Mouse (Mus musculus): ENCODE results near the gene Smug1. TPM values are rescaled to one million over a fixed set of nuclear protein-coding genes. Genes with fewer than 3 reads are reported as not detected.

The Smug1 gene
- total RNA-seq (2014; fragmentation: Nextera tagmentation) (3.6 and 5.9 TPM in 2 replicates), total RNA-seq (2017) (2.2 and 4.2 TPM in 2 replicates)

DNA sequence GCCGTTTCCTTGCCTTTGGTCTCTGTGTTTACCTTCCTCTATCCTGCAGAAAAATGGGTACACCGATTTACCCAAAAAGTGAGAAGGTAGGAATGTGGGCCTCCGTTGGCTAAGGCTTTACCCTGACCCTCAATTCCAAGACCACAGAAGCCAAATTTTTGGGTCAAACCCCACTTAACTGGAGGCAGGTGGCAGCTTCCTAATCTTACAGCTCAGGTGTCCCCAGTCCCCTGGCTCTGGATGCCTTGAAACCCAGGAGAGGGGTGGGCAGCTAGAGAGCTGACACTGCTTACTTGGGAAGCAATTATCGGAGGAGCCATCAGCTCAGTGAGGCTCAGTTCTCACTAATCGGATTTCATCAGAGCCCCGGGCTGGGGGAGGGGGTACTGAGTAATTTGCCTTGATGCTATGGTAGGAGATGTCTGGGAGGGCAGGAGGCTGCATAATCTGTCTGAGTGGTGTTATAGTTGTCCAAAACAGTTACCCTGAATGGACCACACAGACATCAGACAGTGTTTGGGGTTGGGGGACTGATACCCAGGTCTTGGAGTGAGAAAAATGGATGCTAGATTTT lies at the start of gene Smug1:
Smug1 (minus strand) TSS at position 51 of the 574 bp plus-strand sequence.
- ATAC-seq (replicated peaks; ENCODE audit: low FRiP score, low TSS enrichment, poor library complexity, severe bottlenecking): no peak

DNA sequence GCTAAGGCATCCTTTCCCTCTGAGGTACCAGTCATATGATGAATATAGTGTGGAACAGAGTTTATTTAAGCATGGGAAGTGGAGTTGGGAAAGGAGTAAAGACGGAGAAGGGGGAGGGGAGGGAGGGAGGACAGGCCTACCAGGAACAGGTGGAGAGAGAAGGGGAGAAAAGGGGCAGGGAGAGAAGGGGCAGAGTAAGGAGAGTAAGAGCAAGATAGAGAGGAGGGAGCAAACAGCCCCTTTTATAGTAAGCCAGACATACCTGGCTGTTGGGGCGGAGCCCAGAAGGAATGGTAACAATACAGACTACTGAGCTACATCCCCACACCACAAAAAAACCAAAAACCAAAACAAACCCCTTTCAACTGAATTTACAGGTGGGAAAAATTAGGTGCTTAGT lies 49.2 kb upstream of the Smug1 start:
- ATAC-seq (replicated peaks; ENCODE audit: low FRiP score, low TSS enrichment, poor library complexity, severe bottlenecking): no peak

DNA sequence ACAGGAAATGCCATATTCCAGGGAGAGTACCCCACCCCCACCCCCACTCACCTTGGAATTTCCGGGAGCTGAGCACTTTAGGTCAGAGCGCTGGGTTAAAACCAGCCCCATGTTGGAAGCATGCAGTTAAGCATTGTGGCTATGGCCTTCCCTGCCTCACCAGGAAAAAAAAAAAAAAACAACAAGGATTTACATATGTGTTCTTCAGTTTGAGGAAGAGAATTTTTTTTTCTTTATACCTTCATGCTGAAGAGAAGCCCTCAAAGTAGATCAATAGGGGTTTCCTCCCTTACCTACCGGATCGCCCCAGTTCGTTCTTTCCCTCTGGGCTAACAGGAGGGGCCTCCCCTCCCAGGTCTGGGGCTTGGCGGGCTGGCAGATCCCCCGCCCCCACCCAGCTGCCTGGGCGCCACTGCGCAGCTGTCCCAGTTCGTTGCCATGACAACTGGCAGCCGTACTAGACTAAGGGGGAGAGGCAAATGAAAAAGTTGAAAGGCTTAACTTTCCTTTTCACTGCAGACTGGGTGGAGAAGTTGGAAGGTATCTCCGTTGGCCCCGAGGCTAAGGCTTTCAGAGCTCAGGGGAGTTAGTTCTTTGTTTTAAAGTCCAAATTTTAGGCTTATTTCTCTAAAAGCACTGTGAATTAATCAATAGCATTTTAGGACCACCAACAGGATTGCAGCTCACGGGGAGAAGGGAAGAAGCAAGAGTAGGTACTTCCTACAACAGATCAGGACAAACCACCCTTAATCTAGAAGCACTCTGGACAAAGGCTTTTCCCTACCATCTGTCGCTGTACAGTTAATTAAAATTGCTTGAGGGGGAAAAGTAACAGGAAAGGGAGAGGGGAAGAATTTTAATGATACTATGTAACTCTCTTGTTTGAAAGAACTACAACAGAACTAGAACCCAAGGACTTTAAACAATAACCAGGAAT lies 48.3 kb upstream of the Smug1 start:
- ATAC-seq (replicated peaks; ENCODE audit: low FRiP score, low TSS enrichment, poor library complexity, severe bottlenecking): peak; percentile 91

DNA sequence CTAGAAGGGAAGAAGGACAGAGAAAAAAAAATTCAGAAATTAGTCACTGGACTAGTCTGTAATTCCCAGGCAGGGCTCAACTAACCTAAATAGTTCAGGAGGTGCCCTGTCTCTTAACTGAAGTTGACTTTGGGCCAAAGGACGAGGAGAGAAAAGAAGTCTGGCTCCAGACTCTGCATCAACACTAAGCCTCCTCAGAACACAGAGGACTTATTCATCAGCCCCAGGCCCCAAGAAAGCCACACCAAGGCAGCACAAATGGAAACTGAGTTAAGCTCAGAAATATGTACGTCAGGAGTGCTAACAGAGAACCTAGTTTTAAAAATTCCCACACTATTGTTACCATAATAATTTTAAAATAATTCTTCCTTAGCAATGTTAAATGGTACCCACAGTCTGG lies 47.3 kb upstream of the Smug1 start:
- ATAC-seq (replicated peaks; ENCODE audit: low FRiP score, low TSS enrichment, poor library complexity, severe bottlenecking): no peak

DNA sequence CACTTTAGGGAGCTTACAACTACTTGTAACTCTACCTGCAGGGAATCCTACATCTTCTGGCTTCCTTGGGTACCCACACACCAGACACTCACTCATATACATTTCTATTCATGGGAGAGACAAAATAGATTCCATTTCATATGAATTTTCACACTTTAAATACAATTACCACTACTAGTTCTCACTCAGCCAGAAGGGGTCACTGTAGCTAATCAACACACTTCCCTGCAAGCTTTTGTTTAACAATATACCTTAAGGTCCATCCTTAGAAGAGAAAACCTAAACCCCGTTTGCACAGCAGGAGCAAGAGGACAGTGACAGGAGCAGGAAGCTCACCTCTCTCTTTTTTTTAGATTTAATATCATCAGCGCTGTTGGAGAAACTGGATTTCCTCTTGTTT lies 38.3 kb upstream of the Smug1 start:
- no peak for ATAC-seq (replicated peaks; ENCODE audit: low FRiP score, low TSS enrichment, poor library complexity, severe bottlenecking)

DNA sequence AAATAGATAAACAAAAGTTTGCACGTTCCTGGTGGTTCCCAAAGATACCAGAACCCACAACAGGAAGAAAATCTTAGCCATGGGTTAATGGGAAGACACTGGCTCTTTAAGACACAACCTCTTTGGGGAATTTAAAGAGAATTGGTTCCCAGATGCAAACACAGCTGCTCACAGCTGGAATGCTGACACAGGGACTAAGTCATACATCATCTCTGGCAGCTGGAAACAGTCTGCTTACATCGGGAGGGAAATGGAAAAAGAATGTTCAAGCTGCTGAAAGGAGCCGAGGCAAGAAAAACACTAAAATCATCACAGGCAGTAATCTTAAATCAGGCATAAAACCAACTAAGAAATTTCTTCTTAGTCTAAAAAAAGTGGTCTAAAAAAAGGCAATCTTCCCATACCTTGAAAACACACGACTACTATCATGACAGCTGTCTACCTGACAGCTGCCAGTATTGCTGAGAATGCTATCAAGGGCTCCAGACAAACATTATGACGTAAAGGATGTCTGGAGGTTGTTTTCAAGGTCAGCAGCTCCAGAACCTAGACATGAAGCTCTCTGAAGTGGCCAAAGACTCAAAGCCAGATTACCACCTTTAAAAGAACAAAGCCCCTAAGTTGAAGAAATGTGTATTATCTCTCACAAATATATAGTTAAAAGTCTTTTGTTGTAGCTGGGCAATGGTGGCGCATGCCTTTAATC lies 35.3 kb upstream of the Smug1 start:
- ATAC-seq (replicated peaks; ENCODE audit: low FRiP score, low TSS enrichment, poor library complexity, severe bottlenecking): no peak

DNA sequence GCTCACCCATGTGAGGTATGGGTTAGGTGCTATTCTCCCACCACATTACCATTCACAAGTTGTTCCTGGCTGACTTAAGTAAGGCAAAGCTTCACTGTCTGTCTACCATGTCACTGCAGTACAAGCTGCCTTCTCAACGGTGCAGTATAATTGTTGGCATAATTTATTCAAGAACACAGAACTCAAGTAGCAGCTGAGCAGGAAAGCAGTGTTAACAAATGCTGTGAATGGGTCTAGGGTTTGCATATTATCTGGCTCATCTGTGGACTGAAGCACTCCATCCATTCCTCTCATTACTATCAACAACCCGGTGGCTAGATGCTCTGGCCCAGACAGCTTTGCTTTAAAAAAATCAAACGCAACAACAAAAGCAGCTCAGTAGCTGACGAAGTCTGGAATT lies 30.9 kb upstream of the Smug1 start:
- ATAC-seq (replicated peaks; ENCODE audit: low FRiP score, low TSS enrichment, poor library complexity, severe bottlenecking): no peak

DNA sequence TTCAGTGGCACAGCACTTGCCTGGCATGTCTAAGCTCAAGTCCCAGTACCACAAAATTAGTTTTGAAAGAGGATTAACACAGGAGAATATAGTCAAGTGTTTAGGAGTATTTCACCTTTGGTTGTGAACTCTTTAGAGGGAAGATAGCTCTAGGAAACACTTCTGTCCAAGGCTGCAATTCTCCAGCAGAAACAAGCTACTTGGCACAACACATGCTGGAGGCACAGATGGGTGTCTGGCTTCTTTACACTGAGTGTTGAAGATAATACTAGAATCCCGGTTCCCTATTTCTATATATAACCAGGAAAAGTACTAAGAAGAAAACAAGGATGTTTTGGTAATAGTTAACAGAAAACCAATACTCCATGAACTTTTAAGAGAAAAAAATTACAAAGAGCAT lies 29.9 kb upstream of the Smug1 start:
- no peak for ATAC-seq (replicated peaks; ENCODE audit: low FRiP score, low TSS enrichment, poor library complexity, severe bottlenecking)

DNA sequence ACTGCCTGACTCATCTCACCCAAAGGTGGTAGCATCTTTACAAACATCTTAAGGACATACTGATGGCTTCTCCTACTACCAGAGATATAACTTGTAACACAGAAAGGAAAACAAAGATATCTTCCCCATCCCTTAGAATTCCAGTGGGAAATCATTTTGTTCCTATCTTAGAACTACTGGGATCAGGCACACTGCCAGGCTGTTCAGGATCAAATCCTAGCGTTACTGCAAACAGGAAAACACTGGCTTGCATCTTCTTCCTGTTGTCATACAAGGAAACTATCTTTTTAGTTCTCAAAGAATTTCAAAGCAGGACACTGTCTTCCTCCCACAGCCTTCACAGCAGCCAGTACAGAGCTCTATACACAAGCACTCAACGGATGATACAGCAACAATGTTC lies 26.7 kb upstream of the Smug1 start:
- ATAC-seq (replicated peaks; ENCODE audit: low FRiP score, low TSS enrichment, poor library complexity, severe bottlenecking): no peak

DNA sequence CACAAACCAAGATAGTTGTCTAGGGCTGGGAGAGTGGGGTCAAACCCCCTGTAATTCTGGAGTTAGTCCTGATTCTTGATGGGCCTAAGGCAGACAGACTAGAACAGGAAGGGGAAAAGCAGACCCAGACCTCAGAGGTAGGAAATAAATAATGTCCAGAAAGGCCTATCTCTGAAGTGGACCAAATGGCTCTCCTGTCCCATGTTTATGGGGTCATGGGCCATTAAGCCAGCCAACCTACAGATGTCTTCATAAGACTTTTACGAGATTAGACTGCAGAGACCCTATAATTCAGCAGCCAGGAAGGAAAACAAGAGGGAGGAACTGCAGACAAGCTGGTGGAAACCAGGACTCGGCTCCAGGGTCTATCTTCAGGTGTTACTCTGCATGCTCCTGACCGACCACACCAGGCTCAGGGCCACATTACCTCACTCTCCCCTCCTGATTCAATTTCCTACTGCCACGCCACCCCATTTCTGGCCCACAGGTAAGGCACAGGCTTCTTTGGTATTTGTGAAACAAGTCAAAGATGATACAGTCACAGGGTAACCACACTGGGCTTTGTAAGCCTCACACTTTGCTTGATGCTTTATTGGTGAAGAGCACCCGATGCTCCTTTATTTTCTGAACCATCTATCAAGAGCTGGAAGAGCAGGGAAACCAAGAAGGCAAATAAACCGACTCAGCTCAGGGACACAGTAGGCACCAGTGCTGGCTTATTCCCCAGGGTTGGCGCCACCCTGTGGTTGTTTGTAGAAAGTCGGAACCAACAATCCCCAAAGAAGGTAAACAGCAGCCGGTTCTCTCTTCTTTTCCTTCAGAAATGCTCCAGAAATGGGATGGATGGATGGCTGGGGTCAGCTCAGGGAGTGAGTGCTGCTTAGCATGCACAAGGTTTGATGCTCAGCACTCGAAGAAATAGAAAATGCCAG lies 23.9 kb upstream of the Smug1 start:
- ATAC-seq (replicated peaks; ENCODE audit: low FRiP score, low TSS enrichment, poor library complexity, severe bottlenecking): peak; percentile 52; the same call in 1 of the 2 replicates

DNA sequence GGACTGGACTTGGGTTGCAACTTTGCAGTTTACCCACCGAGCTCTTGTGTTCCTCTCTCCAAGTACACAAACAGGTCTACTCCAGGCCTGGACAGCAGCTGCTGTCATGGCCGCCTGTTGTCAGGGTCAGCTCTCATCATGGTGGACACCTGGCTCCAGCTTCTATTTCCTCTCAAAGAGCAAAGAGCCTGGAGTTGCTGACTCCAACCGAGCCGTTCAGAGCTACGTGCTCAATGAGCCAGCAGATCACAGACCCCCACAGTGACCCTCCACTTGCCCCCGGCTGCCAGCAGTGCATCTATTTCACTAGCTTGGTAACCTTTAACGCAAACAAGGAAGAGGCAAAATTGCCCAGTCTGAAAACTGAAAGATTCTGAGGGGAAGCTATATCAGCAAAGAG lies 23.2 kb upstream of the Smug1 start:
- no peak for ATAC-seq (replicated peaks; ENCODE audit: low FRiP score, low TSS enrichment, poor library complexity, severe bottlenecking)

DNA sequence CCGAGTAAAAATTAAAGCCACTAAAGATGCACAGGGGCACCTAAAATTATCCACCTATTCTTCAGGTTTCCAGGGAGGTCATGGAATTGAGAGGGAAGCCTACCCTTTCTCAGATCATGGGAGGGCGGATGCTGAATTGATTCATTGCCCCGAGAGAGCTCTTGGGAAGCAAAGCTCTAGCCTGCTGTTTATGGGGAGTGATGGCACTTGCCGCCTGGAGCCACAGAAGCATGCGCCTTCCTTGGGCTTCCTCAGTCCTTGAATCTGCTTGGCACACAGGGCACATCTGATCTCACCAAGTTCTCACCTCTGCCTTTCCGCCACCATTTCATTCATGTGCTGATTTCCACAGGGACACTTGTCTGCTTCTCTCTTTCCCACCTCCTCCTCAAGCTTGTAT lies 20.9 kb upstream of the Smug1 start:
- no peak for ATAC-seq (replicated peaks; ENCODE audit: low FRiP score, low TSS enrichment, poor library complexity, severe bottlenecking)

DNA sequence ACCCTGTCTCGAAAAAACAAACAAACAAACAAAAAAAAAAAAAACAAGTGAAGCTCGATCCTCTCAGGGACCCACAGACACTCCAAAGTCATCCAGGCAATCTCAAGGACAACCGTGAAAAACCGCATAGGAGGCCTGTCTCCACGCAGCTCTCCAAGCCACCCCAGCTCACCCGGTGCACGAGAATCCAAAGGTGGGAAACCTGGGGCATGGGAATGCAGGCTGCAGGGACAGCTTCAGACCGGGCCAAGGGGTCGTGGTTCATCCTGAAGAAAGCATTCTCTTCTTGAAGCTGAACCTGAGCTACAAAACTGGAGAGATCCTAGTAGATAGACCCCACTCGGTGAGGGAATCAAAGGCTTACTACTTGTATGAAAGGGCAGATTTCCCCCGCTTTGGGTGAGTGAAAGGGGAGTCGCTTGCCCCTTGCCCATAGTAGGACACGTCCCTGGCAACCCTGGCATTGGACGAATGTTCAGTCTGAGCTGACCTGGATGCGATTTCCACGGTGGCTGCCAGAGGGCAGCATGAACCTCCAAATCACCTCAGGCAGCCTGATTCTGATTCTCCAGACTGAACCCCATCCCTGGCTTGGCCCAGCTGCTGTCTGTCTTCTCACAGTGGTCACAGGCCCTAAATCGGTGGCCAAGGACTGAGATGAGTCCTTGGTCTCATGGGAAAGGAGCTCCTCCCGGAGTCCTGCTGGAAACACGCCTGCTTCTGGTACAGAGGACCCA lies 18.7 kb upstream of the Smug1 start:
- peak; percentile 30; the same call in 1 of the 2 replicates for ATAC-seq (replicated peaks; ENCODE audit: low FRiP score, low TSS enrichment, poor library complexity, severe bottlenecking)

DNA sequence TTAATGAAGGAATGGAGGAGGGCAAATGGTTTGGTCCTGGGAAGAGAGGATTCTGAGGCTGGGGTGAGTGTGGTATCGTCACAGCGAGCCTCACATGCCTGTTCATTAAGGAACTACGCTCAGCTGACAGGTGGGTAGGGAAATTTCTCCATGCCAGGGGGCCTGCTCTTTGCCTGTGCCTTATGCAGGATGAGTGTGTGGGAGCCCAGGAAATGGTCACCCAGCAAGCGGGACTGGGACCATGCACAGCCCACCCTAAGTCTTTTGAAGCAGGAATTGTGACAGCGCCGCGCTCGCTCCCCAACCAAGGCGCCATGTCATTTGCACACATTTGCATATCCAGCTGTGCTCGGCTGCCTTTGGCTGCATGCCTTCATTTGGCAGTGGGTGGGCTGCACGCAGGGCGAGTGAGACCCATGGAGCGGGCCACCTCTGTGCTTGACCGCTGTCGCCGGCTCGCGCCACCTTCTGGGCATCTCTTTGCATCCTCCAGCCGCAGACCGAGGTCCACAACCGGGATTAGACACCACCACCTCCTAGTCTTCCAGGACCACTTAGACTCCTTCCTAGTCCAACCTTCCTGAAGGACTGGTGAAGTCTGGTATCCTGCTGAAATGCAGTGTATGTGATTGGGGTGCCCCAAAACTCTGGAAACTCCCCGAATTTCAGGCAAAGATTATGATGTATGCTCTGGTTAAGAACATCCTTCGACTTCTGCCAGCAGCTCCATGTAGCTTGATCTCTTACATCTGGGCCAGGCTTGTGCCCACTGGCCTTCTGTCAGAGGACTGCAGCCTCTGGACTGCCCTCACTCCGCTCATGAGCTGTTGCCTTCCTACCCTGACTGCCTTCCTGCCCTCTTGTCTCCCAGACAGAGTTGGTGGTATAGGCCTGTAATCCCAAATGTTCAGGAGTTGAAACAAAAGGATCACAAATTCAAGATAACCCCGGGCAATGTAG lies 17.0 kb upstream of the Smug1 start:
- no peak for ATAC-seq (replicated peaks; ENCODE audit: low FRiP score, low TSS enrichment, poor library complexity, severe bottlenecking)

DNA sequence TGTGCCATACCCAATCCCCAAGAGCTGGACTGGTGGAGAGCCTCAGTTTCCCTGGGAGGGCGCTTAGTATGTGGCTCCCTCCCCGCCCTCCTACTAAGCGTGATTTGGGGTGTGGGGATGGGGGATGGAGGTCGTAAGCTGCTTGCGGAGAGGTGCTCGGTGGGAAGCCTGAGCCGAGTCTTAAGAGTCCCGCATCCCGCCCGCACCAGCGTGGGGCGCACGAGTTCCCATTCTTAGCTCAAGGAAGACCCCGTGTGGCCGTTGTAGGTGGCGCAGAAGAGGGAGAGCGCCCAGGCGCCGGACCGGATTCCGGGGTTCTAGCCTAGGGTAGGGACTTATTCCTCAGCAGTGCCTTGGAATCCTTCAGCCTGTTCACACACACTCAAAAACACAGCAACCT lies 16.2 kb upstream of the Smug1 start:
- ATAC-seq (replicated peaks; ENCODE audit: low FRiP score, low TSS enrichment, poor library complexity, severe bottlenecking): peak; percentile 76

DNA sequence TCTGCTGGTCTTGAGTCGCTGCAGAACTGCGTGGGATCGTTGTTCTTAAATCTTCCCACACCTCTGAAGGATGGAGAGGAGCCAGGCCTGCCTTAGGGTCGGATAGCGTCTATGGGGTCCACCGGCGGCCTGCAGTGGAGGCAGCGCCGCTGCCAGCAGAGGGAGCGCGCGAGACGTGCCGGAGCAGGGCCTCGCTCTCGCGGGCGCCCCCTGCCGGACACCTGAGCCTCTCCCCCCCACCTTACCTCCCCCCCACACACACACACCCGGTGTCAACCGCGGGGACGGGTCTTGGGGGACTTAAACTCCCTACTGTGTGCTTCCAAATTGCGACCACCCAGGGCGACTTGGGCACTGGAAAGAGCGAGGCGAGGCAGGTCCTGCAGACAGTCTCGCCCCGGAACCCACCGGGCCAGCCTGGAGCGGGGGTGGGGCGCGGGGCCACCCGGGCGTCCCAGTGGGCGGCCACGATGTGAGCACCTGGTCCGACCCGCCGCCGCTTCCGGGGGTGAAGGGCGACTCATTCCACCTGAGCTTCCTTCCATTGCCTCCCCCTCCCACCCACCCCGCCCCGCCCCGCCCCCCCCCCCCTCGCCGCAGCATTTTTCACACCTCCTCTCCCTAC lies 15.4 kb upstream of the Smug1 start:
- ATAC-seq (replicated peaks; ENCODE audit: low FRiP score, low TSS enrichment, poor library complexity, severe bottlenecking): peak; percentile 27

DNA sequence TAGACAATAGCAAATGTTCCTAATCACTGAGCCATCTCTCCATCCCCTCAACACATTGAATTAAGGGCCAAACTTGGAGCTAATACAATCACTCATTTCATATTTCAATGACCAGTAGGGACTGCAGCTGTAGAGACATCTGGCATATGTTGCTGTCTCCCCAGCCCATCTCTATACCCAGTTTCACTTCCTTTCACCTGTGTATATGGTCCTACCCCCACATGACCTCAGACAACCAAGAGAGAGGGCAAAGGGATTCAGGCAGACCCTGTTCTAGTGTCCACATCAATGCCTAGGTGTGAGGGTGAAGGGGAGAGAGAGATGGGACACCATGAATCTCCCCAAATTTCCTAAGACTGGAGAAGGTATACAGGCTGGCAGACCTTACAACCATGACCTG lies 13.5 kb upstream of the Smug1 start:
- no peak for ATAC-seq (replicated peaks; ENCODE audit: low FRiP score, low TSS enrichment, poor library complexity, severe bottlenecking)

All from megakaryocyte-erythroid progenitor cell, adult 5-6 weeks (primary cell).